Mouse (Mus musculus) kidney, embryonic 14.5 days (tissue): Measurements from ENCODE around the gene Pa2g4. TPM values are rescaled to one million over a fixed set of nuclear protein-coding genes. Genes with fewer than 3 reads are reported as not detected.

ENCODE experiments used
- ATAC-seq: fragments of 200-750 bp; cut with Nextera tagmentation; 2 replicates; pipeline ENCODE4 v1.8.0; 2017; ENCODE audit warnings: moderate number of reproducible peaks, mild to moderate bottlenecking, moderate TSS enrichment, moderate library complexity; ENCODE audit not compliant: low FRiP score, low TSS enrichment
- H3K27ac ChIP-seq: fragments of 300-500 bp; sonication (generic); 2 replicates; pipeline ENCODE4 v1.5.1; 2014; ENCODE audit warnings: low read depth, mild to moderate bottlenecking, low read length, moderate library complexity, mixed read lengths
- H3K27me3 ChIP-seq: fragments of 300-500 bp; sonication (generic); 2 replicates; pipeline ENCODE4 v1.6.1; 2014; ENCODE audit warnings: mild to moderate bottlenecking, low read length; ENCODE audit not compliant: control insufficient read depth, insufficient read depth
- H3K36me3 ChIP-seq: fragments of 300-500 bp; sonication (generic); 2 replicates; pipeline ENCODE4 v1.6.1; 2014; ENCODE audit warnings: low read length, mixed read lengths; ENCODE audit not compliant: control insufficient read depth, insufficient read depth
- H3K4me1 ChIP-seq: fragments of 300-500 bp; sonication (generic); 2 replicates; pipeline ENCODE4 v1.6.1; 2014; ENCODE audit warnings: low read length, mixed read lengths; ENCODE audit not compliant: control insufficient read depth, insufficient read depth
- H3K4me2 ChIP-seq: fragments of 300-500 bp; sonication (generic); replicated peaks from 2 replicates; pipeline ENCODE4 v1.6.1; 2014; ENCODE audit warnings: low read depth, mild to moderate bottlenecking, low read length
- H3K4me3 ChIP-seq: fragments of 300-500 bp; sonication (generic); 2 replicates; pipeline ENCODE4 v1.5.1; 2014; ENCODE audit warnings: mild to moderate bottlenecking, low read length
- H3K9ac ChIP-seq: fragments of 300-500 bp; sonication (generic); 2 replicates; pipeline ENCODE4 v1.6.1; 2014; ENCODE audit warnings: low read depth, mild to moderate bottlenecking, low read length, moderate library complexity
- H3K9me3 ChIP-seq: fragments of 300-500 bp; sonication (generic); 2 replicates; pipeline ENCODE4 v1.6.1; 2016; ENCODE audit warnings: low read length; ENCODE audit not compliant: control insufficient read depth
- WGBS: fragments of 180-500 bp; shearing (Covaris S2); extraction: QIAGEN DNeasy Blood & Tissue Kit; methylation state at CpG from one replicate; pipeline ENCODE4 v1.1.7; 2014; 5-methylcytosine and 5-hydroxymethylcytosine counted together
- polyA plus RNA-seq: library from polyadenylated mRNA; unstranded; fragments of >200 nt; fragmentation: Nextera tagmentation; extraction: Ambion mirVana; gene quantifications from 2 replicates; pipeline ENCODE4 v1.2.1, GENCODE M21; 2014

The Pa2g4 gene
- polyA plus RNA-seq, 1 experiment from 2014 or later = 254 TPM

GRCm38 (mm10) chr10:128586546-128586945, 20.8 kb upstream of the Pa2g4 start:
- Histone ChIP-seq H3K4me3 (no peak overlapping the region), H3K36me3 (no peaks in the 10 kb centered on the region), H3K9me3 (no peaks in the 10 kb centered on the region), H3K27me3 (peaks cover 25% of the 10 kb centered on the region), H3K4me2 (no peak overlapping the region), H3K4me1 (peaks cover 3% of the 10 kb centered on the region; the same call in 1 of the 2 replicates), H3K27ac (no peak overlapping the region; the same call in 1 of the 2 replicates), H3K9ac (no peak overlapping the region)
- WGBS = 27% methylated on average over 1 of the region's 1 CpGs
- no peak for ATAC-seq

- H3K4me1 ChIP-seq = peaks cover 3% of the 10 kb centered on the region; the same call in 1 of the 2 replicates
- peak; percentile 50; the same call in 1 of the 2 replicates for ATAC-seq
- H3K27ac ChIP-seq = no peak overlapping the region
- 0 out of 2 replicates have a peak overlapping the region, but pooled peaks have one; percentile 6 for H3K4me2 ChIP-seq
- H3K9me3 ChIP-seq = no peaks in the 10 kb centered on the region
- H3K4me3 ChIP-seq = no peak overlapping the region
- H3K9ac ChIP-seq = no peak overlapping the region
- H3K27me3 ChIP-seq = peaks cover 17% of the 10 kb centered on the region
- H3K36me3 ChIP-seq = no peaks in the 10 kb centered on the region
- WGBS = 1% methylated on average over 4 of the region's 4 CpGs
These were observed 18.6 kb upstream of the Pa2g4 start for GRCm38 (mm10) chr10:128584386-128584785.

- no peak overlapping the region for H3K9ac ChIP-seq
- peak; percentile 58 for ATAC-seq
These were observed 17.9 kb upstream of the Pa2g4 start for GRCm38 (mm10) chr10:128583644-128584043.

GRCm38 (mm10) chr10:128579731-128580130, 13.9 kb upstream of the Pa2g4 start:
- 77% methylated on average over 4 of the region's 4 CpGs for WGBS
- Histone ChIP-seq H3K9ac (no peak overlapping the region), H3K27ac (no peak overlapping the region), H3K4me1 (no peaks in the 10 kb centered on the region; the same call in 1 of the 2 replicates), H3K9me3 (no peaks in the 10 kb centered on the region), H3K27me3 (no peaks in the 10 kb centered on the region), H3K4me2 (no peak overlapping the region), H3K36me3 (no peaks in the 10 kb centered on the region), H3K4me3 (no peak overlapping the region)
- ATAC-seq = no peak

More at GRCm38 (mm10) chr10:128583644-128584043, 17.9 kb upstream of the Pa2g4 start:
- no peak overlapping the region for H3K4me3 ChIP-seq
- H3K36me3 ChIP-seq = no peaks in the 10 kb centered on the region
- no peaks in the 10 kb centered on the region for H3K9me3 ChIP-seq
- 30% methylated on average over 7 of the region's 7 CpGs for WGBS
- no peaks in the 10 kb centered on the region; the same call in 1 of the 2 replicates for H3K4me1 ChIP-seq
- H3K27ac ChIP-seq = no peak overlapping the region
- H3K27me3 ChIP-seq = peaks cover 10% of the 10 kb centered on the region
- H3K4me2 ChIP-seq = 0 out of 2 replicates have a peak overlapping the region, but pooled peaks have one; percentile 6

GRCm38 (mm10) chr10:128579298-128579697, 13.5 kb upstream of the Pa2g4 start:
- ATAC-seq = no peak

GRCm38 (mm10) chr10:128578330-128578729, 12.5 kb upstream of the Pa2g4 start:
- 72% methylated on average over 11 of the region's 11 CpGs for WGBS
- no peak overlapping the region for H3K27ac ChIP-seq
- H3K9ac ChIP-seq = no peak overlapping the region
- H3K4me2 ChIP-seq = no peak overlapping the region
- H3K27me3 ChIP-seq = no peaks in the 10 kb centered on the region
- H3K4me1 ChIP-seq = no peaks in the 10 kb centered on the region
- no peaks in the 10 kb centered on the region for H3K9me3 ChIP-seq
- H3K36me3 ChIP-seq = no peaks in the 10 kb centered on the region
- H3K4me3 ChIP-seq = no peak overlapping the region
- no peak for ATAC-seq

More at GRCm38 (mm10) chr10:128579298-128579697, 13.5 kb upstream of the Pa2g4 start:
- no peak overlapping the region for H3K9ac ChIP-seq
- H3K9me3 ChIP-seq = no peaks in the 10 kb centered on the region
- no peaks in the 10 kb centered on the region; the same call in 1 of the 2 replicates for H3K4me1 ChIP-seq
- no peak overlapping the region for H3K27ac ChIP-seq
- H3K4me3 ChIP-seq = no peak overlapping the region
- H3K27me3 ChIP-seq = no peaks in the 10 kb centered on the region
- no peaks in the 10 kb centered on the region for H3K36me3 ChIP-seq
- no peak overlapping the region for H3K4me2 ChIP-seq
- WGBS = 74% methylated on average over 3 of the region's 3 CpGs

- Histone ChIP-seq H3K4me2 (no peak overlapping the region), H3K9me3 (no peaks in the 10 kb centered on the region), H3K4me1 (no peaks in the 10 kb centered on the region), H3K36me3 (peaks cover under 1% of the 10 kb centered on the region; the same call in 1 of the 2 replicates), H3K27ac (no peak overlapping the region), H3K27me3 (no peaks in the 10 kb centered on the region), H3K9ac (no peak overlapping the region), H3K4me3 (no peak overlapping the region)
- ATAC-seq = no peak
- WGBS = 94% methylated on average over 2 of the region's 2 CpGs
These were observed 9.3 kb upstream of the Pa2g4 start for GRCm38 (mm10) chr10:128575063-128575462.

- Histone ChIP-seq H3K27ac (peak overlapping the region; percentile 86), H3K9ac (peak overlapping the region; percentile 92), H3K4me2 (peak overlapping the region; percentile 64), H3K4me1 (0 out of 2 replicates have a peak, but pooled peaks cover 11% of the 10 kb centered on the region), H3K27me3 (no peaks in the 10 kb centered on the region), H3K36me3 (peaks cover 33% of the 10 kb centered on the region), H3K9me3 (no peaks in the 10 kb centered on the region), H3K4me3 (peak overlapping the region; percentile 74)
- WGBS = 1% methylated on average over 45 of the region's 46 CpGs
- peak; percentile 47 for ATAC-seq
These were observed 490 bp downstream of the Pa2g4 start for GRCm38 (mm10) chr10:128565206-128565787.

- H3K27ac ChIP-seq = no peak overlapping the region
- no peak overlapping the region; the same call in 1 of the 2 replicates for H3K4me3 ChIP-seq
- H3K9me3 ChIP-seq = no peaks in the 10 kb centered on the region
- peaks cover 49% of the 10 kb centered on the region for H3K36me3 ChIP-seq
- WGBS = 86% methylated on average over 6 of the region's 6 CpGs
- ATAC-seq = no peak
- no peak overlapping the region; the same call in 1 of the 2 replicates for H3K9ac ChIP-seq
- H3K4me2 ChIP-seq = peak overlapping the region; percentile 64; the same call in 1 of the 2 replicates
- 0 out of 2 replicates have a peak, but pooled peaks cover 11% of the 10 kb centered on the region for H3K4me1 ChIP-seq
- H3K27me3 ChIP-seq = no peaks in the 10 kb centered on the region
These were observed 2.2 kb downstream of the Pa2g4 start for GRCm38 (mm10) chr10:128563544-128563943.
